Mouse (Mus musculus) ES-Bruce4 (cell line): ENCODE data around the gene Trim2.

ENCODE experiments used
- CTCF ChIP-seq: IDR thresholded peaks from one replicate; pipeline ENCODE4 v1.8.1; 2011; ENCODE audit warnings: low read depth, low read length
- POLR2A ChIP-seq: IDR thresholded peaks from one replicate; pipeline ENCODE4 v1.8.1; 2011; ENCODE audit warnings: low read length; ENCODE audit not compliant: insufficient read depth

DNA sequence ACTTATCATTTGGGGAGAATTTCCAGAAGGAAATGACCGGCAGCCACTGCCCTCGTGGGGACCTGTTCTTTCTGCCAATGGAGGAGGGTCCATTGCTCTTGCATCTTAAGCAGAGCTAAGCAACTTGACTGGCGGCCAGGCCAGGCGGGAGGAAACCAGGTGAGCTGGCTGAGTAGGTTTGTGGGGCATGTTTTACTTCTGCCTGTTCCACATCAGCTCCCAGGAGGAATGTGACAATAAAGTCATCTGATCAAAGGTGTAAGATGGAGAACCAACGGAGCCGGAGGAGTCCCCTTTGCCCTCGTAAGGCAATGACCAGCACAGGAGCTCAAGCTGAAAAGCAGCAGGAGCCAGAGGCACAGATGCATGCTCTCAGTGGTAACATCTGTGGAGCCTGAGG is 35.1 kb upstream of the Trim2 start:
- TF ChIP-seq CTCF: no peak
- TF ChIP-seq POLR2A: no peak
